Mouse (Mus musculus): Measurements from ENCODE around the gene Anxa7. TPM values are rescaled to one million over a fixed set of nuclear protein-coding genes. Genes with fewer than 3 reads are reported as not detected.

Anxa7 gene
- polyA plus RNA-seq, 1 experiment from 2014 or later = 47.0 TPM

GRCm38 (mm10) chr14:20429833-20430232 is 50.1 kb downstream of the Anxa7 start:
- Histone ChIP-seq H3K9me3 (no peaks in the 10 kb centered on the region), H3K9ac (no peak overlapping the region), H3K4me3 (replicated peaks) (no peak overlapping the region), H3K27ac (no peak overlapping the region), H3K36me3 (no peaks in the 10 kb centered on the region), H3K27me3 (replicated peaks) (no peaks in the 10 kb centered on the region), H3K4me2 (replicated peaks) (no peak overlapping the region), H3K4me1 (replicated peaks) (no peaks in the 10 kb centered on the region)
- WGBS = 59% methylated on average over 1 of the region's 1 CpGs
- no peak for ATAC-seq

GRCm38 (mm10) chr14:20428593-20428992 is 51.3 kb downstream of the Anxa7 start:
- no peaks in the 10 kb centered on the region for H3K36me3 ChIP-seq
- H3K9me3 ChIP-seq = no peaks in the 10 kb centered on the region
- no peak for ATAC-seq
- no peaks in the 10 kb centered on the region for H3K4me1 ChIP-seq (replicated peaks)
- H3K27me3 ChIP-seq (replicated peaks) = no peaks in the 10 kb centered on the region
- H3K9ac ChIP-seq = no peak overlapping the region
- no peak overlapping the region for H3K27ac ChIP-seq
- H3K4me2 ChIP-seq (replicated peaks) = no peak overlapping the region
- H3K4me3 ChIP-seq (replicated peaks) = no peak overlapping the region
- WGBS = 24% methylated on average over 1 of the region's 1 CpGs

GRCm38 (mm10) chr14:20423046-20423445 is 56.9 kb downstream of the Anxa7 start:
- Histone ChIP-seq H3K9ac (no peak overlapping the region), H3K4me2 (replicated peaks) (no peak overlapping the region), H3K9me3 (no peaks in the 10 kb centered on the region), H3K4me3 (replicated peaks) (no peak overlapping the region), H3K27ac (no peak overlapping the region), H3K4me1 (replicated peaks) (no peaks in the 10 kb centered on the region), H3K36me3 (no peaks in the 10 kb centered on the region), H3K27me3 (replicated peaks) (no peaks in the 10 kb centered on the region)
- no peak for ATAC-seq
- 89% methylated on average over 6 of the region's 6 CpGs for WGBS

GRCm38 (mm10) chr14:20422257-20422656 is 57.7 kb downstream of the Anxa7 start:
- no peak overlapping the region for H3K4me2 ChIP-seq (replicated peaks)
- WGBS = 76% methylated on average over 7 of the region's 7 CpGs
- no peaks in the 10 kb centered on the region for H3K27me3 ChIP-seq (replicated peaks)
- no peak overlapping the region for H3K27ac ChIP-seq
- no peaks in the 10 kb centered on the region for H3K4me1 ChIP-seq (replicated peaks)
- no peak overlapping the region for H3K9ac ChIP-seq
- no peak for ATAC-seq
- no peaks in the 10 kb centered on the region for H3K36me3 ChIP-seq
- H3K4me3 ChIP-seq (replicated peaks) = no peak overlapping the region
- no peaks in the 10 kb centered on the region for H3K9me3 ChIP-seq

Other genes starting within 250 kb of the Anxa7 start
- gene Kcnk16, start 210.9 kb downstream of the Anxa7 start, polyA plus RNA-seq (2015; fragmentation: Nextera tagmentation; extraction: Ambion mirVana) = 6.0 and 11.0 TPM in 2 replicates
- 15.8 and 17.8 TPM in 2 replicates for gene Nudt13, start 185.4 kb downstream of the Anxa7 start, polyA plus RNA-seq (2015; fragmentation: Nextera tagmentation; extraction: Ambion mirVana)
- 44.1 and 45.9 TPM in 2 replicates for gene Ecd, start 132.0 kb downstream of the Anxa7 start, polyA plus RNA-seq (2015; fragmentation: Nextera tagmentation; extraction: Ambion mirVana)
- 29.0 and 31.1 TPM in 2 replicates for gene Fam149b, start 132.0 kb downstream of the Anxa7 start, polyA plus RNA-seq (2015; fragmentation: Nextera tagmentation; extraction: Ambion mirVana)
- 128 and 134 TPM in 2 replicates for gene Dnajc9, start 91.2 kb downstream of the Anxa7 start, polyA plus RNA-seq (2015; fragmentation: Nextera tagmentation; extraction: Ambion mirVana)
- 97.9 and 100 TPM in 2 replicates for gene Mrps16, start 86.5 kb downstream of the Anxa7 start, polyA plus RNA-seq (2015; fragmentation: Nextera tagmentation; extraction: Ambion mirVana)
- 0.18 and 0.28 TPM in 2 replicates for gene Cfap70, start 27.9 kb downstream of the Anxa7 start, polyA plus RNA-seq (2015; fragmentation: Nextera tagmentation; extraction: Ambion mirVana)
- 0.54 and 0.98 TPM in 2 replicates for gene Mss51, start 16.8 kb upstream of the Anxa7 start, polyA plus RNA-seq (2015; fragmentation: Nextera tagmentation; extraction: Ambion mirVana)
- gene Ppp3cb, start 66.4 kb upstream of the Anxa7 start, polyA plus RNA-seq (2015; fragmentation: Nextera tagmentation; extraction: Ambion mirVana) = 37.9 and 38.8 TPM in 2 replicates
- gene Usp54, start 160.9 kb upstream of the Anxa7 start, polyA plus RNA-seq (2015; fragmentation: Nextera tagmentation; extraction: Ambion mirVana) = 3.8 and 4.4 TPM in 2 replicates
- 0.13 and 0.57 TPM in 2 replicates for gene Myoz1, start 176.4 kb upstream of the Anxa7 start, polyA plus RNA-seq (2015; fragmentation: Nextera tagmentation; extraction: Ambion mirVana)
- 0.13 and 0.52 TPM in 2 replicates for gene Synpo2l, start 188.2 kb upstream of the Anxa7 start, polyA plus RNA-seq (2015; fragmentation: Nextera tagmentation; extraction: Ambion mirVana)
- gene Sec24c, start 194.2 kb upstream of the Anxa7 start, polyA plus RNA-seq (2015; fragmentation: Nextera tagmentation; extraction: Ambion mirVana) = 82.8 and 96.2 TPM in 2 replicates
- gene Fut11, start 214.8 kb upstream of the Anxa7 start, polyA plus RNA-seq (2015; fragmentation: Nextera tagmentation; extraction: Ambion mirVana) = 21.2 and 22.8 TPM in 2 replicates
- gene Chchd1, start 222.9 kb upstream of the Anxa7 start, polyA plus RNA-seq (2015; fragmentation: Nextera tagmentation; extraction: Ambion mirVana) = 191 and 227 TPM in 2 replicates
- gene Zswim8, start 227.4 kb upstream of the Anxa7 start, polyA plus RNA-seq (2015; fragmentation: Nextera tagmentation; extraction: Ambion mirVana) = 21.2 and 23.5 TPM in 2 replicates

Data from intestine, embryonic 15.5 days (tissue).